Mouse (Mus musculus): ENCODE data around the gene Pctp.

DNA sequence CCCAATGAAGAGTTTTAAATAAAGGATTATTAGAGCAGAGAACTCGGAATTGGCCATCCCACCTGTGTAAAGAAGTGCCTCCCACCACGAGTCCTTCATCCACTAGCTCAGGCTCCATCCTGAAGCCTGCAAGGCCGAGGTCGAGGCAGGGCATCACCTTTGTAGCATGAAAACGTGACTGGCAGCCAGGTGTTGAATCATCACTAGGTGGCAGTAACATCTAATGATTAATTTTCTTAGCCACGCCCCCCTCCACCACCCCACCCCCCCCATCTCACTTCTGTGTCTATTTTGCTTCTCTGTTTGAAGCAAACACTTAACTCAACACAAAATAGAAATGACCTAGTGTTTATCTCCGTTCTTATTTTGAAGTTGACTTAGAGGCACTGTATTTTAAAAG, 65.5 kb downstream of the Pctp start:
- TF ChIP-seq CTCF (IDR thresholded peaks at IDR 0.05; ENCODE audit: borderline replicate concordance, control insufficient read depth, extremely low read depth, insufficient read depth, low read length, poor library complexity) (no peak), POLR2A (IDR thresholded peaks at IDR 0.05; ENCODE audit: control insufficient read depth, extremely low read depth, insufficient read depth, low read length, poor library complexity) (no peak)

Data from thymus, adult 2 months (tissue).